Mouse (Mus musculus) lung, postnatal 0 days (tissue): ENCODE measurements around the gene Gbf1.

Source experiments
- CTCF ChIP-seq: IDR thresholded peaks from 2 replicates; pipeline ENCODE4 v1.5.1; 2016; ENCODE audit warnings: antibody characterized with exemption, mild to moderate bottlenecking
- EP300 ChIP-seq: IDR thresholded peaks from 2 replicates; pipeline ENCODE4 v1.6.1; 2016; ENCODE audit warnings: antibody characterized with exemption, mild to moderate bottlenecking, control low read depth

- TF ChIP-seq CTCF (no peak), EP300 (no peak)
Observed at GRCm38 (mm10) chr19:46318586-46319378, 166.5 kb downstream of the Gbf1 start.
